Mouse (Mus musculus) lung, postnatal 0 days (tissue): ENCODE results near the gene Zfp13.

Source experiments
- CTCF ChIP-seq: IDR thresholded peaks from 2 replicates; pipeline ENCODE4 v1.5.1; 2016; ENCODE audit warnings: antibody characterized with exemption, mild to moderate bottlenecking
- EP300 ChIP-seq: IDR thresholded peaks from 2 replicates; pipeline ENCODE4 v1.6.1; 2016; ENCODE audit warnings: antibody characterized with exemption, mild to moderate bottlenecking, control low read depth

GRCm38 (mm10) chr17:23539608-23540007, 59.7 kb downstream of the Zfp13 start:
- TF ChIP-seq CTCF (no peak), EP300 (no peak)
